Mouse (Mus musculus): ENCODE data around the gene Stox2. TPM values are rescaled to one million over a fixed set of nuclear protein-coding genes. Genes with fewer than 3 reads are reported as not detected.
A peak's percentile ranks its signal among the peaks of the same experiment; 100 is the strongest.

The Stox2 gene
- polyA plus RNA-seq, 1 experiment from 2014 or later = 0.41 TPM

GRCm38 (mm10) chr8:47288866-47289541 lies 157.2 kb downstream of the Stox2 start:
- Histone ChIP-seq H3K27me3 (peaks cover 56% of the 10 kb centered on the region), H3K4me2 (peak overlapping the region; percentile 73), H3K36me3 (replicated peaks) (no peaks in the 10 kb centered on the region), H3K4me1 (replicated peaks) (0 out of 2 replicates have a peak, but pooled peaks cover 3% of the 10 kb centered on the region), H3K27ac (replicated peaks) (no peak overlapping the region), H3K9me3 (replicated peaks) (no peaks in the 10 kb centered on the region), H3K4me3 (replicated peaks) (peak overlapping the region; percentile 51), H3K9ac (no peak overlapping the region)
- no peak for ATAC-seq (ENCODE audit: insufficient read depth)
- WGBS (ENCODE audit: insufficient replicate concordance) = under 1% methylated on average over 90 of the region's 97 CpGs

DNA sequence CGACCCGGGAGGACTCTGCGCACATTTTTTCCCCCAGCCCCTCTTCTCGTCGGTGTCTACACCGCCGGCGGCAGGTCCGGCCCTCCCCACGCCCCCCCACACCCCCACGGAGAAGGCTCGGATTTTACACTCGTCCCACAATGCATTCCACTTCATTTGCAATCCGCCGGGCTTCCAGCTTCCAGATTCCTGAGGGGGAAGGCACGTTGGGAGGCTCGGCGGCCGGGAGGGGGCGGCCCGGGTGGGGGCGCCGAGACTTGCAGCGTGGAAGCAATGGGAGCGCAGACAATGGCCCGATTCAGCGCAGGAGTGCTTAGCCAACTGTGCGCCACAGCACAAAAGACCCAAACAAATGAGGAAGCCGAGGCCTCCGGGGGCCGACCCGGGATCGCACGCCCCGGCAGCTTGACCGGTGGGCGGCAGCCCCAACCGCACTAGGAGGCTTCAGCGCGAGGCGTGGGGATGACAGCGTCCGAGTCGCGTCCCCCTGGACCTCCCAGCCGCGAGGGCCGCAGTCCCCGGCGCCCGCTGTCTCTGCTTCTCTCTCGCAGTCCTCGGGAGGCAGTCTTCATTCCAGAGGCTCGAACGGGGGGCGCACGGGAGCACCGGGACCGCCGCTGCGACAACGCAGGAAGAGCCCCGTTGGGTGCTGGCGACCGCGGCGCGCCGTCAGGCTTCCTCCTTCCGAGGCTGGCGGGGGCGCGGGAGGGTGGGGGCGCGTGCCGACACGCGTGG lies 157.9 kb downstream of the Stox2 start:
- H3K4me3 ChIP-seq (replicated peaks) = peak overlapping the region; percentile 51
- H3K27ac ChIP-seq (replicated peaks) = no peak overlapping the region
- ATAC-seq (ENCODE audit: insufficient read depth) = no peak
- H3K4me1 ChIP-seq (replicated peaks) = 0 out of 2 replicates have a peak, but pooled peaks cover 3% of the 10 kb centered on the region
- no peaks in the 10 kb centered on the region for H3K36me3 ChIP-seq (replicated peaks)
- peaks cover 56% of the 10 kb centered on the region for H3K27me3 ChIP-seq
- no peaks in the 10 kb centered on the region for H3K9me3 ChIP-seq (replicated peaks)
- under 1% methylated on average over 78 of the region's 78 CpGs for WGBS (ENCODE audit: insufficient replicate concordance)
- H3K4me2 ChIP-seq = peak overlapping the region; percentile 73
- H3K9ac ChIP-seq = no peak overlapping the region

- Histone ChIP-seq H3K36me3 (replicated peaks) (no peaks in the 10 kb centered on the region), H3K4me3 (replicated peaks) (peak overlapping the region; percentile 51), H3K27me3 (peaks cover 56% of the 10 kb centered on the region), H3K9ac (no peak overlapping the region), H3K9me3 (replicated peaks) (no peaks in the 10 kb centered on the region), H3K4me2 (peak overlapping the region; percentile 73), H3K4me1 (replicated peaks) (0 out of 2 replicates have a peak, but pooled peaks cover 3% of the 10 kb centered on the region), H3K27ac (replicated peaks) (no peak overlapping the region)
- under 1% methylated on average over 33 of the region's 33 CpGs for WGBS (ENCODE audit: insufficient replicate concordance)
- ATAC-seq (ENCODE audit: insufficient read depth) = no peak
Observed at GRCm38 (mm10) chr8:47287641-47288130, 158.5 kb downstream of the Stox2 start.

DNA sequence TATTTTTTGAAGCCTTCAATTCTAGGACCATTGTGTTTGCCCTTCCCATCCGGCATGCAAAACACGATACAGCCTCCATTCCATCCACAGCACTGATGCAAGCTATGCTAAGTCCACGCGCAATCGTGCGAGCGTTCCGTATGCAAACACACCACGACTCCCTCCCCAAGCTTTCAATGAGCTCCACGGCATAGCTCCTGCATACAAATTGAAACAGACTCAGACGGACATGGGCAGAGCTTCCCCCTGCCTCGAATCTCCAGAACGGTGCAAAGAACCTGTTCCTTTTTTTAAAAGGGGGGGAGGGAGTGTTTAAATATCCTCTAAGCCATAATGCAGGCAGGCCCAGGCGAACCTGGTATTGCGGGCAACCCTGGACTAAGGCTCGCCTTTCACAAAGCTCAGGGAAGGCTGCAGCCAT lies 159.0 kb downstream of the Stox2 start:
- Histone ChIP-seq H3K27me3 (peaks cover 56% of the 10 kb centered on the region), H3K4me3 (replicated peaks) (peak overlapping the region; percentile 51; the same call in 1 of the 2 replicates), H3K27ac (replicated peaks) (no peak overlapping the region), H3K4me2 (peak overlapping the region; percentile 73), H3K4me1 (replicated peaks) (0 out of 2 replicates have a peak, but pooled peaks cover 3% of the 10 kb centered on the region), H3K9me3 (replicated peaks) (no peaks in the 10 kb centered on the region), H3K9ac (no peak overlapping the region), H3K36me3 (replicated peaks) (no peaks in the 10 kb centered on the region)
- 6% methylated on average over 16 of the region's 16 CpGs for WGBS (ENCODE audit: insufficient replicate concordance)
- no peak for ATAC-seq (ENCODE audit: insufficient read depth)

- peaks cover 54% of the 10 kb centered on the region for H3K27me3 ChIP-seq
- 60% methylated on average over 12 of the region's 12 CpGs for WGBS (ENCODE audit: insufficient replicate concordance)
- no peak overlapping the region for H3K4me2 ChIP-seq
- H3K27ac ChIP-seq (replicated peaks) = no peak overlapping the region
- H3K9me3 ChIP-seq (replicated peaks) = no peaks in the 10 kb centered on the region
- no peak for ATAC-seq (ENCODE audit: insufficient read depth)
- no peaks in the 10 kb centered on the region for H3K36me3 ChIP-seq (replicated peaks)
- 0 out of 2 replicates have a peak, but pooled peaks cover 3% of the 10 kb centered on the region for H3K4me1 ChIP-seq (replicated peaks)
- H3K9ac ChIP-seq = no peak overlapping the region
- H3K4me3 ChIP-seq (replicated peaks) = no peak overlapping the region
Observed at GRCm38 (mm10) chr8:47286081-47286700, 160.0 kb downstream of the Stox2 start.

DNA sequence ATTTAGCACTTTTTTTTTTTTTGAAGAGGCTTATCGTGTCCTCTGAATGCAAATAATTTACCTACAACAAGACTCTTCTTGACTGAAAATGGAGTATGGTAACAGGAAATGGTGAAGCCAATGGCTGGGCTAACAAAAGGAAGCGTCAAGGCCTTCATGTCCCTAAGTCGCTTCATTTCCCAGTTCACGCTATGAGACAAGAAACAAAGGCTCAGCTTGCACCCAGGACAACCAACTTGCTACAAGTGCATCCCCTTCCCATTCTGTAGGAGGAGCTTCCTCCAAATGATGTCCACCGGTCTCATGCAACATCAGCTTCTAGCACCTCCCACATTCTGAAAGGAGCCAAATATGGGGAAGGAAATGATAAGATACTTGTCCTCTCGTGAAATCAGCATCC lies 160.7 kb downstream of the Stox2 start:
- H3K4me2 ChIP-seq = no peak overlapping the region
- peaks cover 46% of the 10 kb centered on the region for H3K27me3 ChIP-seq
- no peaks in the 10 kb centered on the region for H3K9me3 ChIP-seq (replicated peaks)
- no peak overlapping the region for H3K4me3 ChIP-seq (replicated peaks)
- 0 out of 2 replicates have a peak, but pooled peaks cover 3% of the 10 kb centered on the region for H3K4me1 ChIP-seq (replicated peaks)
- 45% methylated on average over 6 of the region's 6 CpGs for WGBS (ENCODE audit: insufficient replicate concordance)
- no peaks in the 10 kb centered on the region for H3K36me3 ChIP-seq (replicated peaks)
- no peak overlapping the region for H3K27ac ChIP-seq (replicated peaks)
- ATAC-seq (ENCODE audit: insufficient read depth) = no peak
- H3K9ac ChIP-seq = no peak overlapping the region

GRCm38 (mm10) chr8:47284329-47285326 lies 161.5 kb downstream of the Stox2 start:
- ATAC-seq (ENCODE audit: insufficient read depth) = no peak
- Histone ChIP-seq H3K9ac (no peak overlapping the region), H3K4me1 (replicated peaks) (0 out of 2 replicates have a peak, but pooled peaks cover 3% of the 10 kb centered on the region), H3K36me3 (replicated peaks) (no peaks in the 10 kb centered on the region), H3K27me3 (peaks cover 38% of the 10 kb centered on the region), H3K9me3 (replicated peaks) (no peaks in the 10 kb centered on the region), H3K27ac (replicated peaks) (no peak overlapping the region), H3K4me3 (replicated peaks) (no peak overlapping the region), H3K4me2 (no peak overlapping the region)
- WGBS (ENCODE audit: insufficient replicate concordance) = 67% methylated on average over 21 of the region's 21 CpGs

GRCm38 (mm10) chr8:47279898-47280297 lies 166.3 kb downstream of the Stox2 start:
- WGBS (ENCODE audit: insufficient replicate concordance) = 65% methylated on average over 10 of the region's 10 CpGs
- no peak overlapping the region for H3K27ac ChIP-seq (replicated peaks)
- no peak overlapping the region for H3K9ac ChIP-seq
- no peak overlapping the region for H3K4me3 ChIP-seq (replicated peaks)
- H3K27me3 ChIP-seq = no peaks in the 10 kb centered on the region
- H3K36me3 ChIP-seq (replicated peaks) = no peaks in the 10 kb centered on the region
- H3K4me2 ChIP-seq = no peak overlapping the region
- no peaks in the 10 kb centered on the region for H3K9me3 ChIP-seq (replicated peaks)
- ATAC-seq (ENCODE audit: insufficient read depth) = no peak
- no peaks in the 10 kb centered on the region for H3K4me1 ChIP-seq (replicated peaks)

DNA sequence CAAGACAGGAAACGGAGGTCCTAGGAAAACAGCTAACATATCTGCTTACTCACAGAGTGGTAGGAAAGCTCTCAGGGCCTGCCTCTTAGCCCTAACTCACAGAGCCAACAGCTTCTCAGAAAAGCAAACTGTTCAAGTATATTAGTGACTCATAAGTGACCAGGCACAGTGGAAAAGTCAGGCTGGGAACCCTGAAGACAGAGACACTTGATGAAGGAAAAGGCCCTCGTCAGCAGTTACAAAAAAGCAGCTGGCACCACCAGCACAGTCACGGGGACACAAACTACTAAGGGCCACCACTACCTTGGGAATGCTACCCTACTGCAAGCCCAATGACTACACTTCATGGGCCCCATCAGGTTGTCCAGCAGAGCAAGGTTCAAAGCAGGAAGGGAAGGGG lies 168.0 kb downstream of the Stox2 start:
- no peaks in the 10 kb centered on the region for H3K4me1 ChIP-seq (replicated peaks)
- no peak overlapping the region for H3K4me2 ChIP-seq
- WGBS (ENCODE audit: insufficient replicate concordance) = 59% methylated on average over 3 of the region's 3 CpGs
- H3K9me3 ChIP-seq (replicated peaks) = no peaks in the 10 kb centered on the region
- H3K9ac ChIP-seq = no peak overlapping the region
- no peak for ATAC-seq (ENCODE audit: insufficient read depth)
- H3K4me3 ChIP-seq (replicated peaks) = no peak overlapping the region
- H3K27ac ChIP-seq (replicated peaks) = no peak overlapping the region
- no peaks in the 10 kb centered on the region for H3K27me3 ChIP-seq
- no peaks in the 10 kb centered on the region for H3K36me3 ChIP-seq (replicated peaks)

- Histone ChIP-seq H3K9ac (no peak overlapping the region), H3K36me3 (replicated peaks) (no peaks in the 10 kb centered on the region), H3K4me2 (no peak overlapping the region), H3K4me3 (replicated peaks) (no peak overlapping the region), H3K9me3 (replicated peaks) (no peaks in the 10 kb centered on the region), H3K4me1 (replicated peaks) (no peaks in the 10 kb centered on the region), H3K27ac (replicated peaks) (no peak overlapping the region), H3K27me3 (no peaks in the 10 kb centered on the region)
- ATAC-seq (ENCODE audit: insufficient read depth) = no peak
- WGBS (ENCODE audit: insufficient replicate concordance) = 51% methylated on average over 6 of the region's 6 CpGs
Observed at GRCm38 (mm10) chr8:47268931-47269330, 177.2 kb downstream of the Stox2 start.
